Mouse (Mus musculus): ENCODE data around the gene Lep.

Lep gene

DNA sequence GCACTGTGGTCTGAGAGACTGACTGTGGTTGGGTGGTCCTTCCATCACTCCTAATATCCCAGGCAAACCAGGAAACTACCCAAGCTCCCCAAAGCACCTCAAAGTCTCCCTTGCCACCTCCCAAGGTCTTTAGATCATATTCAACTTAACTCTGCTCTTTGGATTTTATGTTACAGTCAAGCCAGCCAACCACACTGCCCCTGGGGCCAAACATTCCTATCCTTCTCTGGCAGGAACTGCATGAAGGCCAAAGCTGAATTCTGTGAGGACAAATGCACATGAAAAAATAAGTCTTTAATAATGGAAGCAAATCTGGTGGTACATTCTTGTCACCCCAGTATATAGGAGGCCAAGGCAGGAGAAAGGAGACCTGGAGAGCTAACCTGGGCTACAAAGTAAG lies 16.0 kb upstream of the Lep start:
- DNase-seq (ENCODE audit: extremely low spot score, low spot score), result no peak

DNA sequence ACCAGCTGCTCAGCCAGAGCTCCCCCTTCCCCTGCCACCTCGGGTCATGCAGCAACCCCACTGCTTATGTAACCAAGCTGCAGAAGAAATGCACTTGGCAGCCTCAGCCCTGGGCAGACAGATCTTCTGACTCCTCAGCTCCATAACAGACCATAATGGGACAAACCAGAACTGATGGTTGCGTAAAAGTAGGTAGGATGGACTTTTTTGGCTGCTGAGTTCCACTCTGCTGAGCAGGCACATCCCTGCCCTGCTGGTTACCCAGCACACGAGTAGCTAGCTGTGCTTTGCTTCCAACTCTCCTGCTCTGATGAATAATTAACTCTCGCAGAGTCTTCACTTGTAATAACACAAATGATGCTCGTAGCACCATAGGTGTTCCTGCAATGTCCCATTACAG lies 10.1 kb upstream of the Lep start:
- DNase-seq (ENCODE audit: extremely low spot score, low spot score), result no peak

DNA sequence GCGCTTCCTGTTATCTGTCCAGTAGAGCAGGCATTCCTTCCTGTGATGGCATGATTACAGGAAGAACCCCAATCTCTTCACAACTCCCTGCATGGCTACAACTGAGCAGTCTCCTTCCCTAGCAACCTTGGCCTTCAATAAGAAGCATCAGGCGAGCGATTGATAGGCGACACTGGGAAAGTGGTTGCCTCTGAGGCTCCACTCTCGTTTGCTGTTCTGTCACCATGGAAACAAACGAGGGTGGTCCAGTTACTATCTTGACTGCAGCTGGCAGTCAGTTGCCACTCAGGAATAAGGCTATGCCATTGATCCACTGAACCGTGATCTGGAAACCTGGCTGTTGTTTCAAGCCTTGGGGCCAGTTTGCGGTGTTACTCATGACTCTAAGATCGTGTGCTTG lies 7.8 kb upstream of the Lep start:
- no peak for DNase-seq (ENCODE audit: extremely low spot score, low spot score)

DNA sequence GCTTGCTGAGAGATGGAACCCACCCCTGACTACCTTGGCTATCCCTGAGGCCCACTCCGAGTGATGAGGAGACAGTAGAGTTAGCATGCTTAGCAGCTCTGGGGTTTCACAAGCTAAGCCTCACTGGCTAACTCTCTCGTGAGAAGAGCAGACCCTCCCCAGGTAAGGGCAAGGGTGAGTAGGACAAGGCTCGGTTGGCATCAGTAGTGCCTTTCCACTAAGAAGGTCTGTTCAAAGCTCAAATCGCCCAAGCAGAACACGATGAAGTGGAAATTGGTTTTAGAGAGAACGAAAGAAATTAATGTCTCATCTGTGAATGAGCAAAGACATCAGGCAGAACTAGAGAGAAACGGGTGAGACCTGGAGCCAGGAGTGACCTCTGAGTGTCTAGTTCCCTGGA lies 6.8 kb upstream of the Lep start:
- no peak for DNase-seq (ENCODE audit: extremely low spot score, low spot score)

DNA sequence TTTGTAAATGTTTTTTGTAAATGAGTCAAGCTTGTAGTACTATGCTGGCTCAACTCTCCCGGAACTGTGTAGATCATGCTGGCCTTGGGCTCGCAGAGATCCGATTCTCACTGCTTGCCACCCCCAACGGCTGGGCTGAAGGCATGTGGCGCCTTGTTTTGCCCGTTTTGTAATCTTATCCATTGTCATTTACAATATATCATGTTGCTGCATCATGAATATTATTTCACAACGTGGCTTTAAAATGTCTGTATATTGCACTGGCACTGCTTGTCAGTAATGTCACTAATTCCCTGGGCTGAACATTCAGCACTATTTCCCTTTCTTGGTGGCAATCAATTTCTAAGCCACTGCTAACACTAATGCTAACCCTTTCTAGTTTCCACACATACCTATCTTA lies 3.6 kb upstream of the Lep start:
- DNase-seq (ENCODE audit: extremely low spot score, low spot score), result no peak

DNA sequence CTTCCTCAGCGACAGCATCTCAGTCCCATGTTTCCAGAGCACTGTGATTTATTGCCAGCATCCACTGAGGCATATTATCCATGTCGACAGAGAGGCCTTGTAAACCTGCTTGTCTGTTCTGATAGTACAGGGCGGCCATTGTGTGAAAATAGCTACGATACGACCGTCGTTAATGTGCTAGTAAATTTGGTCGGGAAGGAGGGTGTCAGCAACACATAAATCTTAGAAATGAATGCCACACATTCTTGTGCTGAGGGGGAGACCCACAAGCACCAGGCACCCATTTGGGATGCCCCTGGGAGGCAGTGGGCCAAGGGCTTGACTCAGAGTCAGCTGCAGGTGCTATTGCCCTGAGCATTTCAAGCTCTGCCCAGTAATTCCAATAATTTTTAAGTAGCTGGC lies 6.4 kb downstream of the Lep start:
- DNase-seq (ENCODE audit: extremely low spot score, low spot score), result no peak

DNA sequence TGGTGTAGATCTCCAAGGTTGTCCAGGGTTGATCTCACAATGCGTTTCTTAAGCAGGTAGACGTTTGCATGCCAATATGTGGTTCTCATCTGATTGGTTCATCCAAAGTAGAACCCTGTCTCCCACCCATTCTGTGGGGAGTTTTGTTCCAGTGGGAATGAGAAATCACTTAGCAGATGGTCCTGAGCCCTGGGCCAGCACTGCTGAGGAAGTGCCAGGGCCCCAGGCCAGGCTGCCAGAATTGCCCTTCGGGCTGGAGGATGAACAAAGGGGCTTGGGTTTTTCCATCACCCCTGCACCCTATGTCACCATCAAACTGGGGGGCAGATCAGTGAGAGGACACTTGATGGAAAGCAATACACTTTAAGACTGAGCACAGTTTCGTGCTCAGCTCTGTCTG lies 12.2 kb downstream of the Lep start:
- DNase-seq (ENCODE audit: extremely low spot score, low spot score), result no peak

DNA sequence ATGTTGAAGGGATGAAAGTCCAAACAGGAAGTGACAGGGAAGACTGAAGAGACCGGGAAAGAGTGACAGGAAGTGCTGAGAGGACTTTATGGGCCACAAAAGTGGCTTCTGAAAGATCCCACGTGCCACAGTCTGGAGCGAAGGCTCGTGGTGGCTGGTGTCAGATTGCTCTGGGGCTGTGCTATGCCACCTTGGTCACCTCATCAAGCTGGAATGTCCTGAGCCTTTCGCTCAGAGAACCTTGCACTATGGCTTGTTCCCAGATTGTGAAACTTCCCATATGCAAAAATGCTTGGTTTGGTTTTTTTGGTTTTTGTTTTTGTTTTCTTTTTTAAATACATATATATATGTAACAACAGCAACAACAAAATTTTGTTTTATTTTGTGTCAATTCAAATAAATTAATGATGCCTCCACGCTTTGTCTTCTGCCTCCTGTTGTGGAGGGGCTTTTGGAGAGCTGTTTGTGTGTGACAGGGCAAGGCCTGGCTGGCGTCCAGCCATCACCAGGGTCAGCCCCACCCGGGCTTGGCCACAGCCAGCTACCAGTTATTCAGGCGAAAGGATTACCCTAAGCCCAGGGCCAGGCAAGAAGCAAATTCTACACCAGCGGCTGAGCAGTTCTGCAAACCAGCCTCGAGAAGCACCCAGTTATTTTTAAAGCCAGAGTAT lies 13.6 kb downstream of the Lep start:
- no peak for DNase-seq (ENCODE audit: extremely low spot score, low spot score)

DNA sequence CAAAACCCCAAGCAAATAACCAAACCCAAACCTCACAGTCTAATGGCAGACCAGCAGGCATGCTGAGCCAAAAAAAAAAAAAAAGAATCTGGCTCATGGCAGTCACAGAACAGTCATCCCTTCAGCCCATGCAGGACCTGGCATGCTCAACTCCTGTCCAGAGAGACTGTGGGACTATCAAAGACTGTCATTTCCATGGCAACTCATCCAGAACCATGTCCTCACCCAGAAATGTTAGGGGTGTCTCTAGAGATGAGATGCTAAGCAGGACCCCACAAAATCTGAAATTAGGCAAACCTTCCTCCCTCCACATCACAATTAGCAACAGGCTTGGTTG lies 14.1 kb downstream of the Lep start:
- no peak for DNase-seq (ENCODE audit: extremely low spot score, low spot score)

DNA sequence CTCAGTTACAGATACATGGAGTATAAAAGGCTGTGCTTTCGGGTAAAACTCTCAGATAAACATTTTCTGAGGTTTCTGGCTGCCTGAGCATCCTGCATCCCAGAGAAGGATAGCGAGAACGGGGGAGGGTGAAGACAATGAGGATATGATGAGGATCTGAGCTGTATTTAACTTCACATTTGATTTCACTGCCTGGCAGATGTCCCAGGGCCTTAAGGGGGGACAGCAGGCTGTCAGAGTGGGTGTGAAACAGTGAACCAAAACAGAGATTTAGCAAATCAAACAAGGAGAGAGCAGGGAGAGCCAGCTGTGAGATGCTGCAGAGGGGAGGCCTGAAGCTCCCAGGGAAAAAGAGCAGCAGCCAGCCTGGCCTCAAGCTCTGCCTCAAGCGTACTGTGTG lies 19.3 kb downstream of the Lep start:
- DNase-seq (ENCODE audit: extremely low spot score, low spot score), result no peak

DNA sequence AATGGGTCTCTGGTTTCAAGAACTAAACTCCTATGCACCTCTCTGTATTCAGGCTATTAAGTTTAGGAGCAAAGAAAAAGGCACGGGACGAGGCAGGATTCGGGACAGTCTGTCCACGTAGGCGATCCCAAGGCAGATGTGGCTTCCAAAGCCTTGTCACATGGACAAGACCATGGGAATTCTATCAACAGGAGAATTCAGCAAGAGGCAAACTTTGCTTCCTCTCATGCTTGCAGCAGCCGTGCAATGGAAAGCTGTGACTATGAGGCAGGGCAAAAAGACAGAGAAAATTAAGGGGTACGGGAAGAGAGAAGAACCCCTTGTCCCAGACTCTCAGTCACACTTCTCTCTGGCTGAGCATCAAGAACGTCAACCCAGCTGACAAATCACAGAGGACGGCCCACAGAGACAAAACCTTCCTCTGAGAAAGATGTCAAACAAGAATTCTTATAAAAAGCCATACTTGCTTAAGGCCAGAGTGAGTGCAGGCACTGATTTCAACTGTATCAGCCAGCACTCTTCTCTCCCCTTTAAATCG lies 21.9 kb downstream of the Lep start:
- DNase-seq (ENCODE audit: extremely low spot score, low spot score), result no peak

DNA sequence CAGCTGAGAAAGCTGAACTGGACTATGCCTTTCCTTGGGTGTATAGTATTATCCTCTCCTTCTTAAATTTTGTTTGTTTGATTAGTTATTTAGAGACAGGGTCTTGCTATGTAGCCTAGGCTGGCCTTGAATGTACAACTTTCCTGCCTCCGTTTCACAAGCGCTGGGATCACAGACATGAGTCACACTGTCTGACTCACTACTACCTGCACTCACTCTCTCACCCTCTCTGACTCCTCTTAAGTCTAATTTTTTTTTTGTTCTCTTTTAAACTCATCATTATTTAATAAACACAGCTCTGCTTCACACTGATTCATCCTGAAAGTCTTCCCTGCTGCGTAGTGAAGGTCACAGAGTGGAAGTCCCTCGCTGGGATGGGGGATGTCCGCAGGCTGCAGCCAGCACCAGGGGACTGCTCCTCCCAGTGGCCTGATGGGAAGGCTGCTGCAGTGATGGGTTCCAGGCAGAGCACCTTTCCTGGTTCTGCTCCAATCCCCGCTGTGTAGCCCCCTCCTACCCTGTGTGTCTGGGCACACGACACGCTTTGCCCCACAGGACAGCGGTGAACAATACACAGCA lies 22.8 kb downstream of the Lep start:
- no peak for DNase-seq (ENCODE audit: extremely low spot score, low spot score)

DNA sequence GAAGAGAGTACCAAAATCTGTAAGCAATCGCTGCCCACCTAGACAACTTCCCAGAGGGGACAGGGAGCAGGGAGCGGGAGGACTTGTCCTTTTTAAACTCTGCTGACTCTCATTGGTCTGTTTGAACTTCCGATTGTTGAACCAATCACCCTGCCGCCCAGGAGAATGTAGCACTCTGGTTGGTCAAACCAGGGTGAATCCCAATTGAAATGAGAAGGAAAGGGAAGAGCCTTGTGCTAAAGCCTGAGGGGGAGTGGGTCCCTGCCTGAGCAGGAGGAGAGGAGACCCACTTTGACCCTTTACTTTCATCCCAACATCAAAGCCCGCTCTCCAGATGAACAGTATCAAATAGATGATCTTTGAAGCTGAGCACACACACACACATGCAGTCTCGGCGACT lies 24.4 kb downstream of the Lep start:
- no peak for DNase-seq (ENCODE audit: extremely low spot score, low spot score)

DNA sequence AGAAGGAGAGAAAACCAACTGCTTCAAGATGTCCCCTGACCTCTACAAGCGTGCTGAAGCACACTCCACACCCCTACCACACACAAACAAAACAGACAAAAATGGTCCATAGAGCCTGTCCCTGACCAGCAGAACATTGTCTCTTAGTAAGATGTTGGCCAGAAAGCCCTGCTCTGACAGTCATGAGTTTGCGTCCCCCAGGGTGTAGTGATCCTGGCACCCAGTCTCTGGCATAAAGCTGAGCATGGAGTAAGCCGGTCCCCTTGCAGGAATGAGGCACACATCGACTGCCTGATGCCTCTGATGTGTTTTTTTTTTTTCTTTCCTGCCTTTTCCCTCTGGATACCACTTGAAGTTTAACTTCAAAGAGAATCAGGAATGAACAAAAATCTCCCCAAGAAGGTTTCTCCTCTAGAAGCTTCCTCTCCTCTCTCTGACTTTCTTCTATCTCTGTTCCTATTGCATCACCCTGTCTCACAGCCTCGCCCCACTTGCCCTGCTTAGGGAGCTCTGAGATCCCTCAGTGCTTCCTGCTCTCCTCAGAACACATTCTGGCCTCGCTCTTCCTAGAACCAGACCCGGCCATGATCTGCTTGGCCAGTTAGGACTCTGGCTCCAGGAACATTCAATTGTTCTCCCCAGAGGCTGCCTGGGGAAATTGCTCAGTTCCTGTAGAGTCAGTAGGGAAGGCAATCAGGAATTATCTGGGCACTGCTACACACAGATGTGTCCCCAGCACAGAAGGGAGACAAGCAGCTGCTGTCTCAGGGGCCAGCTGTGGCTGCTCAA lies 28.1 kb downstream of the Lep start:
- DNase-seq (ENCODE audit: extremely low spot score, low spot score), result no peak

DNA sequence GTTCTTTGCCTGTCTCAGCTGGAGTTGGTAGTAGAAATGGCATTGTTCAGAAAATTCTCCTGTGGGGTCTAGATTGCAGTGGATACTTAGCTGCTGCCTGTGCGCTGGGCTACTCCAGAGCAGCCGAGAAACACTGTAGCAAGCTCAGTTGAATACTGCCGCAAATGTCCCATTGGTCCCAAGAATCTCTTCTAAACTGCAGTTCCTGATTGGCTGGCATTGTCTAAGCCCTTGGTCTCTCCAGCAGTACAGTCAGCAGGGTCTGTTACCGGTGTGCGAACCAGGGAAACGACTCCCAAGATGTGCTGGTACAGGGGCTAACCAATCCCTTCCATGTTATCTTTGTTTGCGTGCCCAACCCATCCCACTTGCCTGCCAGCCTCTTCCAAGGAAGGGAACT lies 32.2 kb downstream of the Lep start:
- no peak for DNase-seq (ENCODE audit: extremely low spot score, low spot score)

DNA sequence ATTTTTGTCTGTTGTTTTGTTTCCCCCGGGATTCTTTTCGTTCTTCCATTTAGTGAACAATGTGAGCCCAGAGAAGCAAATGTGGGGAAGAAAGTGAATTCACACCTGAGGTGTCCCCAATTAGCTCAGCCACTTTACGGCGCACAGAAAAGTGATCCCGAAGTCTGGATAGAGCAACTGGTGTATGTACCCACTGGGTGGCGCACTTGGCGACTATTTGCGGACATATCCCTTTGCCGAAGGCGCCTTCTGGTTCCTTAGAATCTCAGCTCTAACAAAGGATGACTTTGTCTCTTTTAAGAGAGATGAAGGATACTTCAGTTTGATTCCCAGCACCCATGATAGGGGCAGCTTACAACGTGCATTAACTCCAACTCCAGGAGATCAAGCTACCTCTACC lies 32.9 kb downstream of the Lep start:
- DNase-seq (ENCODE audit: extremely low spot score, low spot score), result no peak

DNA sequence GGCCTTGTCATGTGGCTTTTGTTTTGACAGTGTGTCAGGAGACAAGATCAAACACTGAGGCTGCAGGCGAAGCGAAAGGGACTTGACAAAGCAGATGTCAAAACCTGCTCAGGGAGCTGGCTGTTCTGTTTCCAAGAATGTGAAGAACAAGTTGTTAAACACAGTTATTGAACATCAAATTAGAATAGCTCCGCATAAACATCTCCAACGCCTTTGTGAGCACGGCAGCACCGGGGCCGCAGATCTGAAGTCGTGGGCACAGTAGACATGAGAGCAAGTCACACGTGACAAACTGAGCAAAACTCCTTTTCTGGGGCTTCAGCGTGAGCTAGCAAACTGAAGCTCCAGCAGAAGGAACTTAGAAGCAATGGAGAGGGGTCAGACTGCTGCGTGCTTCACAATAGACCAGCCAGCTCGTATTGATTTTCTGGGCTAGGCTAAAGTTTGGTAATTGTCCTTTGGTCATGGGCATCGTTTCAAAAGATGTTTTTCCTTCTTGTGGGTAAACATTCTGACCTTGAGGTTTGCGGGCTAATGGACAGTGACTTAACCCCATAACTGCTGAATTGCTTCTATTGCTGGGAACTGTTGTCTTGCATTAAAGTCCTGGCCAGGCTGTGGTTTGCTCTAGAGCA lies 39.6 kb downstream of the Lep start:
- DNase-seq (ENCODE audit: extremely low spot score, low spot score), result no peak

DNA sequence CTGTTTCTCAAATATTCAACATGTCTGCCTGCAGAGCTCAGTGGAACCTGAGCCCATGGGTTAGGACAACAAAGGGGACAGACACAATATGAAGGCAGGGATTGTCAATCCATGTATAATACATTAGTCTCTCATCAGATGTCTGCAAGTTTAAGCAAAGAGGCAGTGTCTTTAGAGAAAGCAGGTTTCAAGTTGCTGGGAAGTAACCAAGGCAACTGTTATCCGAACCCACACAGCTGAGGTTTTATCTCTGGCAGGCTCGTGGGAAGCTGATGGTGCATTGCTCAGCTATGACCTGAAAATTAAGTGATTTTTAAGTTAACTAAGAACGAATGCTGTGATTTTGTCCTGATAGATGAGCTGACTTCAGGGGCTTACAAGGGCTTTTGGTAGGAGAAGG lies 40.4 kb downstream of the Lep start:
- no peak for DNase-seq (ENCODE audit: extremely low spot score, low spot score)

DNA sequence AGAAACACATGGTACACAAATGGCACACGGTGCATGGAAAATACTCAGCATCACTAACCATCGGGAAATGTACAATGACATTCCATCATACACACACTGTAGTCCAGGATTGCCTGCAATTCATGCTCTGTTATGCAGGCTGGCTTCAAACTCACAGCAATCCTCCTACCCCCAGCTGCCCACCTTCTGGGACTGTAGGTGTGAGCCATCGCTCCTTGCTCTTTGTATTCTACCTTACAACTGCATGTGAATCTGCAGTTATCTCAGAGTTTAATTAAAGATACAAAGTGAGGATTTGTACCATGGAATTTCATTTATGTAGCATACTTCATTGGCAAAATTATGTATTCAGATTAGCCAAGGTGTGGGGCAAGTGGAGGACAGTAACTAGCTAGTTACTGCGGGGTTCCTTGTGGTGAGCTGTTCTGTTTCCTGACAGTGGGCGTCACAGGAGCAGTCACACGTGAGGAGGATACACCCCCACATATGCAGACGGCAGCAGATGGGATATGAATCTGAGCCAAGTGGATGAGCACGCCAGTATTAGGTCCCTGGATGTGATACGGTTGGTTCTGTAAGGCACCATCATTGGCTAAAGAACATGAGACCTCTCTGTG lies 41.3 kb downstream of the Lep start:
- DNase-seq (ENCODE audit: extremely low spot score, low spot score), result no peak

DNA sequence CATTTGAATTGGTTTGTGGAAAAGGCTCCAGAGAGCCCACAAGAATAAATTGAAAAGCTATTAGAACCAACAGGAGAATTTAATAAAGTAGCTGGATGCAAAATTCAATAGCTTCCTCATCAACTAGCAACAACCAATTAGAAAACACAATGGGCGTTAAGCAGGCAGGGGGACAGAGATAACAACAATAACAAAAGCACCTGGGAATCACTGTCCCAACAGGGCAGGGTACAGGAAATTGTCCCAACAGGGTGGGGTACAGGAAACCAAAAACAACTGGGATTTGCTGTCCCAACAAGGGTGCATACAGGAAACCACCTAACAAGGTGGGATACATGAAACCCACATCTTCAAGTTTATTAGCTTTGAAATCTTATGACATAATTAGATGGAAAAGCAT lies 48.4 kb downstream of the Lep start:
- no peak for DNase-seq (ENCODE audit: extremely low spot score, low spot score)

DNA sequence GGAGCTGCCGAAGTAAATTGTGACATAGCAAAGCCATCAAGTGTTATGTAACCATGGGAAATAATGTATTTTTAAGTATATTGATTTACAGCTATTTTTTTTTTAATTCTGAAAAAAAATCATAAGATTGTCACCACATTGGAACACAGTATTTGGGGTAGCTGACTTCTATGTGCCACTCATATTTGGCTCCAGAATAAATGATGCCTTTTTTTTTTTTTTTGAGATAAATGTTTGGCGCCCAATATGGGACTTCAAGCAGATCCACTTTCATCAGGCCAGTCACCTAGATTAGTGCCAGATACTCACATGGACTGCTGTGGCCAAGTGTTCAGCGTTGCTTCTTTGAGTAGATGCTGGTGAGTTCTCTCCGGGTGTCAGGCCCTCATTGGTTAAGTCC lies 51.5 kb downstream of the Lep start:
- no peak for DNase-seq (ENCODE audit: extremely low spot score, low spot score)

DNA sequence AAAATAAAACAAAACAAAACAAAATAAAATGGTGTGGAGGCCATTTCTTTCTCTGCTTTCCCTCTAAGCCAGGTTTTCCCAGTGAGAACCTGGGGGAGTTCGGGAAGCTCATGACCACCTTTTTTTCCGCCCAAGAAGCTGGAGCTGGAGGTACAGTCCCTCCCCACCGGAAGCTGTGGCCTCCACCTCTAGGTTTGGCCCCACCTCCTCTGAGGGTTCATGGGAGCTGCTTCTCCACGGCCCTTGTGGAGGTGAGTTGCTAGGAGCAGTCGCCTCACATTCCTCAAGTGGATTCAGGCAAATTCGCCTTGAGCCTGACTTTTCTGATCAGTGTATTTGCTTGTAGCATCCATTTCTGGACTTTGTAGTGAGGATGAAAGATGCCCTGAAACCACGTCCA lies 55.7 kb downstream of the Lep start:
- no peak for DNase-seq (ENCODE audit: extremely low spot score, low spot score)
